Mouse (Mus musculus): ENCODE measurements around the gene Tln2. TPM values are rescaled to one million over a fixed set of nuclear protein-coding genes. Genes with fewer than 3 reads are reported as not detected.

Tln2 gene
- total RNA-seq, 2 experiments from 2014 or later = 22.6 to 40.1 TPM

- DNase-seq = no peak
These were observed 351.1 kb downstream of the Tln2 start for GRCm38 (mm10) chr9:67208420-67208819.

DNA sequence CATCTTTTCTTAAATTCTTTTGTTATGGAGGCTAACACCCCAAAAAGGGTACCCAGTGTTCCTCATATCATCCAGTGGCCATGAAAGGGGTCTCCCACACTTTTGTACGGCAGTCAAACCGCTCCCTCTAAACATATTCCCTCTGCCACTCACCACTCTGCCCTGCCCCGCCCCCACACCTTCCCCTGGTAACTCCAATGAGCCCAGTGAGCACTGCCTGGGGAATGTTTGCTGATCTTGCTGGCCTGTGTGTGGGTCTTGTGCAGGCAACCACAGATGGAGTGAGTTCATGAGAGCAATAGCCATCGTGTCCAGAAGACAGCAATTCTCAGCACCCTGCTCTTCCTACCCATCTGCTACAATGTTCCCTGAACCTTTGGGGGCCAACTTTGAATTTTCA is 354.3 kb downstream of the Tln2 start:
- no peak for DNase-seq

DNA sequence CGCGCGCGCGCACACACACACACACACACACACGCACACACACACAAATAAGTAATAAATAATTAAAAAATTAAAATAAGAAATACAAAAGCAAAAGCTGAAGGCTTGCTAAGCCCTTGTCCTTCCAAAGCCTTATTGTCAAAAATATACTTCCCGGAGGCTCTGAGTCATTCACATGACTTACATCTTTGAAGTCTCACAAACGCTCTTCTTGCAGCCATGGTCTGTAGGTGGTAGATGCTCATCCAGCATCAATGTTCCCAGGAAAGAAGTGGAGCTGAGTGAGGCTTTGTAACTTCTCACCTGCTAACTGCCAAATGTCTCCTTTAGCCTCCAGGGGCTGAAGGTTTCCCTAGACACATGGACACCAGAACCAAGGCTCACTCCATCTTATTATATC is 362.9 kb downstream of the Tln2 start:
- no peak for DNase-seq

GRCm38 (mm10) chr9:67195306-67195705 is 364.2 kb downstream of the Tln2 start:
- no peak for DNase-seq

GRCm38 (mm10) chr9:67191488-67192331 is 367.8 kb downstream of the Tln2 start:
- no peak for DNase-seq

DNA sequence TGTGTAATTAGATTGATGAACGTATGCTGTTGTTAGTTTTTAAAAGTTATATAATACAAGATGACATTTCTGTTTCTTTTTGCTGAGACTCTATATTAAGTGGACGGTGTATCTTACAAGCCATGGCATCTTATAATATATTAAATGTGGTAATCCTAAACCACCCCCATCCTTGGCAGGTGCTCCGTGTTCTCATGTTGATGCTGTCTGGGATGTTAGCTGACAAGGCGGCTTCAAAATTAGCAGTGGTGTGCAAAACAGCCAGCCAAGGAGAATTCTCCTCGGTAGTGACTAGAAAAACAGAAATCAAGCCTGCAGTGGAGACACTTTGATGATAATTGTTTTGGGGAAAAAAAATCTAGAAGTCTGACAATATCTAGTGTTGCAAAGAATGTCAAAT is 371.8 kb downstream of the Tln2 start:
- no peak for DNase-seq

GRCm38 (mm10) chr9:67187182-67187581 is 372.3 kb downstream of the Tln2 start:
- no peak for DNase-seq

DNA sequence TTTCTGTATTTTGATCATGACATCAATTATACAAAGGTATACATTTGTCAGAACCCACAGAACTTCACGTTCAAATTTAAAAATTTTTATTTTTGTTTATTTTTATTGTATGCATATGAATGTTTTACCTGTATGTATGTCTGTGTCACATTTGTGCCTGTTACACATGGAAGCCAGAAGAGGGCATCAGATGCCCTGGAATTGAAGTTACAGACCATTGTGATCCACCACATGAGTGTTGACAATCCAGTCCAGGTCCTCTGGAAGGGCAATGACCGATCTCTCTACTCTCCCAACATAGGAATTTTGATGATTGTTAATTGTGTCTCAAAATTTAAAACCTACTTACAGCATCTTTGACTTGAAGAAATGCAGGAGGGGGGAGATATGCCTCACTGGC is 374.9 kb downstream of the Tln2 start:
- DNase-seq = no peak

- DNase-seq = no peak
These were observed 376.0 kb downstream of the Tln2 start for GRCm38 (mm10) chr9:67183520-67183919.

DNA sequence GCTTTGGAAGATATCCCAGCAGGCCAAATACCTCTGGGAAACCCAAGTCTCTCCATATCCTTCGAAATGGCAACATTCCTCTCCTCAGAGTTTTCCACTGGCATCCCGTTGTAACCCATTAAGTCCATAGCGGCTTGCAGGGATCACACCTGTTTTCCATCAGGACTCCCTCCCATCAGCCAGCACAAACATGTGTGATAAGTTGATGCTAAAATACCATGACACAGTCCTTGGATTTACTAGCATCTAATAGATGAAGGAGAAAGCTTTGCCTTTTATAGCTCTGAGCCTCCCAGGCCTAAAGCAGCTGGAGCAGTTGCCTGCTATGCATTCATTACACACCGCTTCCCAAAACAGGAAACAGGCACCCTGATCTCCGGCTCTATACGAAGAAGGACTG is 377.5 kb downstream of the Tln2 start:
- DNase-seq = no peak

DNA sequence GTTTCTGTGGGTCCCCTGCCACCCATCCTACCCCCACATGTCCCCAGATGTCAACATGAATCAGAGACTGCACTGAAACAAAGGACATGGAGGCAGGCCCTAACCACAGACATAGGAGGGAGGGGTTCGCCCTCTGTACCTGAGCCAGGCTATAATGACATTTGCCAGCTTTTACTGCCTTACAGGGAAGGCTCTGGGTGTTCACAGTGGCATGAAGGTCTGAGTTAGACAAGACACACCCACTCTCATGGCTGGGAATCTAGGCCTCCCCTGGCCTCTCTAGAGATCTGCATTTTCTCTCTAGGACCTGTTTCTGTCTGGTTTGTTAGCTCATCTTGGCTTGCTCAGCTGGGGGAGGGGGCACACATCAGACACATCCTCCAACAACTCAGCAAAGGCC is 380.8 kb downstream of the Tln2 start:
- no peak for DNase-seq

- DNase-seq = no peak
These were observed 381.3 kb downstream of the Tln2 start for GRCm38 (mm10) chr9:67178203-67178602.

DNA sequence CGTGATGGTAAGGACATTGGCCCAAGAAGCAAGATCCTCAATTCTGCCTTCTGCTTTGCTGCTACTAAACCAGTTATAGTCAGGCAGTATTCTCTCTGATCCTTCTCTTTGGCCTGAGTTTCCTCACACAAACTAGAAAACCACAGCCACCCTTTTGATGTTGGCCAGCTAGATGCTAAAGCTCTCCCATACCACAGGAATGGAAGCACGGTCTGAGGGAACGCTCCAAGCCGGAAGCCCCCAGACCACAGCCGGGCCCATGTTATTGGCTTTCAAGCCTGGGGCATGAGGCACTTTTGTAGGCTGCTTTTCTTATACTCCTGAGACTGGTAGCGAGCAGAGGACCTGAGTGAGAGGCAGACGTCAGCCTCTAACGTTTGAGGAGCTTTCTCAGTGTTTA is 383.4 kb downstream of the Tln2 start:
- no peak for DNase-seq

- no peak for DNase-seq
These were observed 385.7 kb downstream of the Tln2 start for GRCm38 (mm10) chr9:67173816-67174215.

DNA sequence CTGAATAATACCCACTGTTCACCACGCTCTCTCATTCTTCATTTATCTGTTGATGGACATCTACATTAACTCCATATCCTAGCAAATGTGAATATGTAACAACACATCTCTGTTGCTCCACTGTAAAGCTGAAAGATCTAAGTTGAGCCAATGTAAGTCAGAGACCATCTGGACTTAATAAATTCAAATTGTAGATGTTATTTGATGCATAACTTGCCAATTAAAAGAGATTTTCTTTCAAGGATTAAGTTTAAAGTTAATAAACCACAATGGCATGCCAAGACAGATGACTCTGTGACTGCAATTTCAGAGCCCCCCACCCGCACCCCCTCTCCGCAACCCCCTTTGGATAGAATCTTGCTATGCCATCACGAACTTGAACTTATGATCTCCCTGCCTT is 386.3 kb downstream of the Tln2 start:
- no peak for DNase-seq

- DNase-seq = no peak
These were observed 388.1 kb downstream of the Tln2 start for GRCm38 (mm10) chr9:67171409-67171808.

DNA sequence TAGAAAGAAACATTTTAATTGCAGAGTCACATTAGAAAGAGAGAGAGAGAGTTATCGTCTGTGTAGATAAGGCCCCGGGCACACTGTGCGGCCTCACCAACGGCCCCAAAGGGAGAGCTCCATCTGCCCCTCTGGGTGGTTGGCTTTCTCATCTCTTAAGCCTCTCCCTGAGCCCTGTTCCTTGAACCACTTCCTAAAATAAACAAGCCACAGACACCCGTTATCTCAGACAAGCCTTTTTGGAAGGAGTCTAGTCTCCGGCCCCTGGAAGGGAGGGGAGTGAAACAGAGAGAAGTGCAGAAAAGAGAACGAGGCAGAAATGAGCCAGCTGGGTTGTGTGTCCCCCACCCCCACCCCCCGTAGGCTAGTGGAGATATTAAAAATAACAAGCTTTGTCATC is 388.7 kb downstream of the Tln2 start:
- DNase-seq = no peak

DNA sequence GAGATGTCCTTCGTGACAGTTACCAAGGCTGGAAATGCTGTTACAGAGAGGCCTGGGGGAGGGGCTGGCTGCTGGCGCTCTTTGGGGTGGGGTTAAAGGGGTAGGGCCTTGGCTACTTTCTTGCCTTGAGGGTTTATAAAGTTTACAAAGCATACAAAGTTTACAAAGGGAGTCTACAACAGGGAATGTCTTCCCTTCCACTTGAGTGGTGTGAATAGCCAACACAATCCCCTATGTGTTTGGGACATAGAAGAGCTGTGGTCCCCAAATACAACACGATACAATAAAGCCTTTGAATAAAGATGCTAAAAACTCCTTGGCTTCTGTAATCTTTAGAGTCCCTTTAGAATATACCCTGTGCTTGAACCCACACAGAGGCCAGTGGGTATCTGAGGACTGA is 389.5 kb downstream of the Tln2 start:
- DNase-seq = no peak

Small RNA genes within 50 kb of the gene (microRNA-seq; reads per million reads assigned to microRNA genes)
- 31.4 reads per million, percentile 32 among the genes with 10 or more reads in this experiment for gene Mir190a

Other genes with a start within 250 kb of the Tln2 start
- gene C2cd4b, start 199.7 kb upstream of the Tln2 start, total RNA-seq (2021) = 1 to 10 TPM; 1.5 to 1.9 TPM